Mouse (Mus musculus) olfactory bulb, adult 2 months (tissue): Measurements from ENCODE around the gene Grin3b.

Source experiments
- CTCF ChIP-seq: fragments of 200-500 bp; IDR thresholded peaks from 2 replicates; pipeline ENCODE4 v1.5.1; 2012; ENCODE audit warnings: low read depth, mild to moderate bottlenecking, low read length, moderate library complexity; ENCODE audit not compliant: insufficient read depth
- POLR2A ChIP-seq: fragments of 200-500 bp; IDR thresholded peaks from 2 replicates; pipeline ENCODE4 v1.6.1; 2012; ENCODE audit warnings: mild to moderate bottlenecking, low read depth, low read length, moderate library complexity; ENCODE audit not compliant: insufficient read depth

GRCm38 (mm10) chr10:79942988-79943387 lies 27.5 kb upstream of the Grin3b start:
- no peak for TF ChIP-seq POLR2A
- no peak for TF ChIP-seq CTCF
